Mouse (Mus musculus) heart, postnatal 10 days (tissue): ENCODE results near the gene Jph2. TPM values are rescaled to one million over a fixed set of nuclear protein-coding genes. Genes with fewer than 3 reads are reported as not detected.

ENCODE experiments used
- DNase-seq, 2 experiments: peaks; one replicate each; pipeline ENCODE4 v3.0.0; 2021
- intact Hi-C: fragments of 180-260 bp; cut with DNase I; formaldehyde crosslinking; loops from one replicate; pipeline ENCODE4 v1.15.1; 2025
- total RNA-seq, 2 experiments: library from RNA; stranded (reverse); gene quantifications; 2 replicates each; pipeline ENCODE4 v1.2.3; 2021

The Jph2 gene
- total RNA-seq: 100 to 1,000 TPM; 378 to 449 TPM

DNA sequence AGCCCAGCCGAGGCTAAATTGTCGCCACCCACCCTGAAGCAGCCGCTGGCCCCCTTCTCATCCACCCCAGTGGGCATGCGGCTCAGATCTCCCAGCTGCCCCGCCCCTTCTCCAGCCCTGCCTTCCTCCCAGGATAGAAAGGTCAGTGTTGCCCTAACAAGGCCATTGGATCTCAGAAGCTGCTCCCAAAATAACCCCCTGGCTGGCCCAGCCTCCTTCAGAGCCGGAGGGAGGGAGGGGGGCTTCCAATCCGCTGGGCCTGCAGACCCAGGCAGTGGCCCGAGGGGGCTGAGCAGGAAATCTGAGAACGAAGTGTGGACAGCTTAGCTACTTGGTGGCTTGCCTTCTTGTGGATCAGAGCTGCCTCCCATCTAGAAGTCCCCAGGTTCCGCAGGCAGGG lies at the start of gene Jph2:
TSS of gene Jph2 (minus strand) at position 89 of the 400 bp plus-strand sequence.
- peak; percentile 89 to 93 for DNase-seq
- intact Hi-C loops: no loop called here

DNA sequence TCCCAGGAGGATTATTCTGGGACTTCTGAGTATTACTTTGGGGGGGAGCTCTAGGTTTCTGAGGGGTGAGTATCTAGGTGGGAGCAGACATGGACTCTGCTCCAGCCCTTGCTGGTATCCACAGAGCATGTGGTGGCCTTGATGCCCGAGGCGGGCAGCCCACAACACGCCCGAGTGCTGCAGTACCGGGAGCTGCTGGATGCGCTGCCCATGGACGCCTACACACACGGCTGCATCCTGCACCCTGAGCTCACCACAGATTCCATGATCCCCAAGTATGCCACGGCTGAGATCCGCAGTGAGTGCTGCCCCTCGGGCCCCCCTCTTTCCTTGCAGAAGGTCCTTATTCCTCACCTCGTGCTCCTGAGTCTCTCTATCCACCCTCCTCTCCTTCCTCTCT lies 49.6 kb upstream of the Jph2 start:
- DNase-seq: no peak
- intact Hi-C loops: no loop called here

DNA sequence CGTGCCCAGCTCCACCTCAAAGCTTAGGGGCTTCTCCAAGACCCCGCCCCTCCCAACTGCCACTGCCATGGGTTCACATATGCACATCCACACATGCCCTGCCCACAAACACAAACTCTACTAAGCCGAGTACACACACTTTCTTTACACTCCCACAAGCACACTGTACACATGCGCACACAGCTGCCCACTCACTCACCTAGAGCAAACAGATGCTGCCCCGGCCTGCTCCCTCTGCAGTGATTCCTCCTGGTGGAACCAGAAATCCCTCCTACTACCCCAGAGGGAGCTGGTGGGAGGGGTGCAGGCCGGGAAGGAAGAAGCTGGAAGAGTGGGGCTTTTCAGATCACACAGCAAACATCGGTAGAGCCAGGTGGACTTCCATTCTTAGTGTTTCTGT lies 46.2 kb upstream of the Jph2 start:
- intact Hi-C loops: no loop called here
- DNase-seq: no peak

DNA sequence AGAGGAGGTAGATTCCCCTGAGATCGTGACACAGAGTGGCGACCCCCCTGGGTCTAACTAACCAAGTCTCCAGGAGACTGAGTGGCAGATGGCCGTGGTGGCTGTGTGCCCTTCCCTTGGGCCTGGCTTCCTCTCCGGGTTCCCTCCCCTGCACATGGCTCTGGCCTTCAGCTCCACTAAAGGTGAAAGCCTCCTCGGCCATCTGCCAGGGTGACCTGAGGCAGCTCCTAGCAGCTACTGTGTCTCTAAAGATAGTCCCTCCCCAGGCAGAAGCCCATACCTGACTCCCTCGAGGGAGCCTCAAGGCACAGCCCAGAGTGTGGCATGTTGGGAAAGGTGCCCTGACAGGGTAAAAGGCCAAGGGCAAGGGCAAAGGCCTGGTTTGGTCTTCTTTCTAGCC lies 45.8 kb upstream of the Jph2 start:
- DNase-seq: peak; percentile 50 to 58
- intact Hi-C loops: no loop called here

DNA sequence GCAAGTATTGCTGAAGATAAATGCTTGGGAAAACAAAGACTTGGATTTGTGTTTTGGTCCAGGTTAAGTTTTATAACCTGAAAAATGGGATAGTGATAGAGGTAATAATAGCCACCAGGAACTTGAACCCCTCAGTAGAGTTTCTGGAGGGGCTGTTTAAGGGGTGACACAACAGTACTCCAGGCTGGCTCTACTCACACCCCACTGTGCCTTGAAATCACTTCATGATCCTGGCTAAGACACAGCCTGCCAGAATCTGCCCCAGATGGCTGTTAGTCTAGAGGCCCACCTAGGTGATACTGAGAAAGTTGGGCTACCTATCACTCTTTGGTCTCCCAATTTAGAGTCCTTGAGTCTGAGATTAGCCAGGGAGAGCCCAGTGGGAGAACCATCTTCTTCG lies 41.7 kb upstream of the Jph2 start:
- no peak for DNase-seq
- intact Hi-C loops: no loop called here

DNA sequence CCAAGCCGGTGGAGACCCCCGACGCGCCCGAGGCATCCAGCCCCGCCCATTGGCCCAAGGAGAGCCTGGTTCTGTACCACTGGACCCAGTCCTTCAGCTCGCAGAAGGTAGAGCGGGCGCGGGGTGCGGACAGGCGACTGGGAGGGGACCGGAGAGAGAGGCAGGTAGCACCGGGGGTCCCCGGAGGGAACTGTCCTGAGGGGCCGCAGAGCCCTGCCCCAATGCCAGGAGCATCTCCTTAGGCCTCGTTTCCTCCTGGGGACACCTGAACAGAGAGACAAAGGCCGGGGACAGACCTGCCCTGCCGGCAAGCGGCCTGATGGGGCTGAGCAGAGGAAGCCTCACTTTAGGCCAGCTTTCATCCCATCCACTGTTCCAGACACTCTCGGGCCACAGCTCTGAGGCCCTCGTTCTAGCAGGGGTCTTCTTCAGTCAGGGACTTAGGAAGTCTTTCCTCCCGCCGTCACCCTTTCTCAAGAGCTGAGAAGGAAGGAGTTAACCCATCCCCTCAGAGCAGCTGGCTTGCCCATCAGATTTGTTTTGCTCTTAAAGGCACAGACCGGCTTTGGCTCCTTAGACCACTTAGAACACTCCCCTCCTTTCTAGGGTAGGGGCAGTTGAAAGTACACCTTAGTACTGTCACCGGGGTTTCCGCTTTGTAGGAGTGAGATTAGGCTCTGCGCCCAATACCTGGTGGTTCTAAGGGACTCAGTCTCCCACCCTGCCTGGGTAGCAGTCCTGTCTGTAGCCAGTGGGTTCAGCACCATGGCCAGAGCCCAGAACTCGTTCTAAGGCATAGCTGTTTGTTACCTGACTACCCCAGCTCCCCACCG lies 41.0 kb upstream of the Jph2 start:
- DNase-seq: peak; percentile 32 to 67
- intact Hi-C loops: no loop called here

DNA sequence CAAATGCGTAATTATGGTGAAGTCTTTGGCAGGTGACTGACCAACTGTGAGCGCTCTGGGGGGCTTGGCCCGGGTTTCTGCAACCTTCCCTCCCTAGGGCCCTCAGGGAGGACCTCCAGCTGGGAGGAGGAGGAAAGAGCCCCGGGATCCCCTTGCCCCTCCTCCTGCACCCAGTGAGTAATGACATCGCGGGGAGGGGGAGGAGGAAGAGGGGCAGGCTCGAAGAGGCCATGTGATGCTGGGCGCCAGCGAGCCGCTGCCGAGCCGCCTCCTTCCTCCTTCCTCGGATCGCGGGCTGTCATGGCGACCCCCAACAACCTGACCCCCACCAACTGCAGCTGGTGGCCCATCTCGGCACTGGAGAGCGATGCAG lies 40.4 kb upstream of the Jph2 start, which contains the start of gene Gdap1l1:
TSS of gene Gdap1l1 (plus strand) at position 231 of the 373 bp plus-strand sequence.
- DNase-seq: no peak
- intact Hi-C loops: no loop called here

DNA sequence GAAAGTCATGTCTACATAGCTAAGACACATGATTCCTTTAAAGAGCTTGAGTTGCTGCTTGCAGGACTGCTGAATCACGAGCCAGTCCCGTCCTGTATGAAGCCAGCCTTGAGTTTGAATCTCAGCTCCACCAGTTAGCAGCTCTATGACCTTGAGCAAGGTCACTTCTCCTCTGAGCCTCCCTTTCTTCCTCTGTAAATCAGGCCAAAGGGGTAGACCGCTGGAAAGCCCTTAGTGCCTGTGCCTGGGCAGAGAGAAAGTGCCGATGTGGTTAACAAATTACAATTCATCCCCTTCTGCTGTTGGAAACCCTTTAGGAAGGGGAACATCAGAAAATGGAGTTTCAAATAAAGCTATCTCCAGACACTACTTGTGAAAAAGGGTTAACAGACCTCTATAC lies 40.0 kb upstream of the Jph2 start:
- intact Hi-C loops: no loop called here

DNA sequence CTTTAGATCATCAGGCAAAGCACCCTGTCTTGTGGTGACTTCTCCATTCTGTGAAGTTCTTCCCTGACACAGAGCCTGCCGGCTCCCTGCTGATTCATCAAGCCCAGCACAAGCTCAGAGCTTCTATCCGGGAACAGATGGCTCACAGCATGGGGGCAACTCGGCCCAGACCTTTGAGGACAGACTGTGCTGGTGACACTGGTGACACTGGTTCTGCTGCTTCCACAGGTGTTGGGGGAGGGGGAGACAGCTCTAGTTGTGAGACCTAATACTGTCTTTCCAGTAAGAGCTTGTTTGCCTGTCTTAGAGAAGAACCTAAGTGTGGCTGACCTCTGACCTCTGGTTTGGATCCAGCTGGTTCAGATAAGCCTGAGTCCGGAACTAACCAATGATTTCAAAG lies 36.2 kb upstream of the Jph2 start:
- intact Hi-C loops: no loop called here
- no peak for DNase-seq

More for the DNA sequence above, 40.0 kb upstream of the Jph2 start:
- no peak for DNase-seq

DNA sequence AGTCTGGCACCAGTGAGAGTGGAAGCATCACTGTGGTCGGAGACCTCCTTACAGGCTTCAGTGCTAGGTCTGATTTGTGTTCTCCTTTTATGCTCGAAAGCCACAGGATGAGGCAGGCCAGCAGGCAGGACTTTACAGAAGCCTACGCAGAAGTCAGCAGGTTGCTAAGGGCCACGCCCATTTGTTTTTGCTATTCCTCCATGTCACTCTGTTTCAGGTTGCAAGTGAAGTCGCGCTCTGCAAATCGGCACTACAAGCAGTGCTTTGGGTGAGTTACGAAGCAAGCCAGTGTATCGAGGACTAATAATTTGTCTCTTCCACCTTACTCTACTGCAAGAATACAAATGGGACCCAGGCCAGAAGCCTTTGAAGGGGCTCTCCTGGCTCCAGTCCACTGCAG lies 33.5 kb upstream of the Jph2 start:
- DNase-seq: no peak
- intact Hi-C loops: no loop called here

DNA sequence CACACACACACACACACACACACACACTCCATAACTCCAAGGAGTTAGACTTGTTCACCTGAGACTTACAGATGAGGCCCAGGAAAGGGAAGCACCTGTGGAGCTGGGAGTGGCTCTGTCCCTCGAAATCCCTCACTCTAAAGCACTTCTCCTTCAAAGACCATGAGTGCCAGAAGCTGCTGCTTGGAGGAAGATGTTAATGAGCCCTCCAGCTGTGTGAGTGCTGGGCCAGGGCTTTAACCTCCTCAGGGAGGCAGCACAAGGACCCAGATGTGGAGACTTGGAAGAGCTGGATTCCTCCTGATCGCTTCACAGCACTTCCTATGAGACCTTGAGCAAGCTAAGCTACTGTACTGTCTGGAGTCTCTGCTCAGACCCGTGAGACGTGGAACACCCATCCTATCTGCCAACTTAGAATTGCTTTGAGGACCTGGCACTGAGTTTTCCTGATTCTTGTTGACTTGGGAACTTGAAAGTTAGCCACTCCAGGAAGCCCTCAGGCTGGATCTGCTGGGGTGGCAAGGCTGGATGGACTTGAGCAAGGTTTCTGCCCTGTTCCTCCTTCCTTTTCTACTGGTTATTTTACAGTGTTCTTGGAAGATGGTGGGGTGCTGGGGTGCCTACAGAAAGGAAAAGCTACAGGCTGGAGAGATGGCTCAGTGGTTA lies 30.7 kb upstream of the Jph2 start:
- intact Hi-C loops: no loop called here
- no peak for DNase-seq

DNA sequence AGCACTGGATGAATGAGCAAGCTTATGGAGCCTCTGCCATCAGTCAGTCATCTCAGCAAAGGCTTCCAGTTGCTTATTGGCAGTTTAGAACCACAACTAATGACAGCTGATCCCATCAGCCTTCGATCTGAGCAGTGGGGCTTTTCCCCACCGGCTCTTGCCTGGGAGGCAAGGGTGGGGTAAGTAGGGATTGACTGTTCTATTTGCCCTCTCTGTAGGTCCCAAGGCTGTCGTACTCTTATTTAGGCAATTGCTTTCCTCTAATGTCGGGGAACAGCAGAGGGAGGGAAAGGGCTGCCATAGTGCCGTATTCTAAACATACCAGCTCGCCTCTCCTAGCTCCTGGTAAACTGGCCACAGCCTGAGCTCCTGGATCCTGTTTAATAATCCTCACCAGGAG lies 26.8 kb upstream of the Jph2 start, which contains the start of gene Oser1:
TSS of gene Oser1 (minus strand) at position 101 of the 400 bp plus-strand sequence.
- no peak for DNase-seq
- intact Hi-C loops: no loop called here

DNA sequence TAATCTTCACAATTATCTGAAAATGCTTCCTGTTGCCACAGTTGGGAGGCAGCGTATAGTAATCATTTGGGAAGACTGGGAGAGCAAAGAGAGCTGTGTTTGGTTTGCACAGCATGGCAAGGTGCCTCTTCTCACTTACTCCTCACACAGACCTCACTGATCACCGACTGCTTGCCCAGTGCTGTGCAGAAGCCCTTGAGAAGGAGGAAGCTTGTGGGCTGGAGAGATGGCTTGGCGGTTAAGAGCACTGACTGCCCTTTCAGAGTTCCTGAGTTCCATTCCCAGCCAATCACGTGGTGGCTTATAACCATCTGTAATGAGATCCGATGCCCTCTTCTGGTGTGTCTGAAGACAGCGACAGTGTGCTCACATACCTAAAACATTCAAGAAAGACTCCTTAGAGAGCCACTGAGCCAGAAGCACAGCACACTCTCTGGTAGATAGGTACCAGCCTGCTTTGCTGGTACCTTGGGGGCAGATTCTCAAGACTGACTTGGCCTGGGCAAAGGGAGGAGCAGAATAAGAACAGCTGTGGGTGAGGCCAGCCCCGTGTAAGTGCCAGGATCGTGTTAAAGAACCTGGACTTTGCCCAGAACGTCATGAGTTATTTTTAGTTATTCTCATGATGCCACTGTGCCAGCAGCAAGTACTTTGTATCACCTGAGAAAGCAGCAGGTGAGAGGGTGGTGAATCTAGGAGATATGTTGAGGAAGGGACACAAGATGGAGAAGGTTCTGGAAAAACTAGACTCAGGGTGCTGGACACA lies 25.3 kb upstream of the Jph2 start:
- peak in 1 of 2 experiments; percentile 31 for DNase-seq
- intact Hi-C loops: no loop called here

DNA sequence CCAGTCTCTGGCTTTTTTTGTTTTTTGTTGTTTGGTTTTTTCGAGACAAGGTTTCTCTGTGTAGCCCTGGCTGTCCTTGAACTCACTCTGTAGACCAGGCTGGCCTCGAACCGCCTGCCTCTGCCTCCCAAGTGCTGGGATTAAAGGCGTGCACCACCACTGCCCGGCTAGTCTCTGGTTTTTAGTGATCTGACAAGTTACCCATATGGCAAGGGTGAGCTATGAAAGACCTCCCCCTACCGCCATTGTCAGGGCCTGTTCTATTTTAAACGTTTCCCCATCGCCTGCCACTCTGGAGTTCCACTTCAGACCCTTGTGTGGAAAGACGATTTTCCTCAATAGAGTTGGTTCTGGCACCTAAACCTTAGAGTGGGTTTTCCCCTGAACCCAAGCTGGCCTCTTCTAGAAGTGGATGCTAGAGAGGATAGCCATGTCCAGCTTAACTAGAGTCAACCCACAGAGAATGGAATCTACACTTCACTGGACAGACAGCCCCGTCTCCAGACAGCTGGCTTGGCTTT lies 22.6 kb upstream of the Jph2 start:
- intact Hi-C loops: no loop called here
- peak in 1 of 2 experiments; percentile 32 for DNase-seq

DNA sequence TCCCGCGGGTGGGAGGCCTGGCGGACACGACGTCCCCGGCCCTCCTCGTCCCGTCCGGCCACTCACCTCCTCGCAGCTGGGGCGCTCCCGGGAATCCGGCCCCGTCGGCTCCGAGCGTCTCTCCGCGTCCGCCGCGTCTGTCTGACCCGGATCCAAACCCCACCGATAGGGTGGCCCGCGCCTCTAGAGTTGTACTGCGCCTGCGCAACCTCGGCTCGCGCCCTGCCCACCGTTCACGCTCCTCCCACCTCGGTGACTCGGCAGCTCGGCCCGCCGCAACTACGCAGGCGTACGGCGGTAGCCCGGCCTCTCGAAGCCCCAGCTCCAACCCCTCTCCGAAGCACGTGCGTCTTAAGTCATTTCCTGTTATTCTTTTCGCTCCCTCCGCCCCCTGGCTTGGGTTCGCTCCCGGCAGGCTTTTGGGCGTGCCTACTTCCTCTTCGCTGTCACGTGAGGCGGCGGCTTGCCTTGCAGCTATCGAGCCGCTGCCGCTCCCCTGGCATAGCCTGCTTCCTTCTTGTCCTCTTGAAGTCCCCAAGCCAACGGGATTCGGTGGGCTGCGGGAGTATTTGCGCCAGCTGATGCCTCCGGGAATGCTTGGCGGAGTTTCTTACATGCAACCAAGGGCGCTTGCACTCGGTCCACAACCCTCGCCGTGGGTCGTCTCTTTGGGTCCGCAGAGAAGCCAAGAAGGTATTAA lies 21.7 kb upstream of the Jph2 start:
- intact Hi-C loops: loop anchor here (1.0 kb wide), 1 partner anchor 53 kb away; the partner anchor contains the start of gene Fitm2
- DNase-seq: peak; percentile 100

DNA sequence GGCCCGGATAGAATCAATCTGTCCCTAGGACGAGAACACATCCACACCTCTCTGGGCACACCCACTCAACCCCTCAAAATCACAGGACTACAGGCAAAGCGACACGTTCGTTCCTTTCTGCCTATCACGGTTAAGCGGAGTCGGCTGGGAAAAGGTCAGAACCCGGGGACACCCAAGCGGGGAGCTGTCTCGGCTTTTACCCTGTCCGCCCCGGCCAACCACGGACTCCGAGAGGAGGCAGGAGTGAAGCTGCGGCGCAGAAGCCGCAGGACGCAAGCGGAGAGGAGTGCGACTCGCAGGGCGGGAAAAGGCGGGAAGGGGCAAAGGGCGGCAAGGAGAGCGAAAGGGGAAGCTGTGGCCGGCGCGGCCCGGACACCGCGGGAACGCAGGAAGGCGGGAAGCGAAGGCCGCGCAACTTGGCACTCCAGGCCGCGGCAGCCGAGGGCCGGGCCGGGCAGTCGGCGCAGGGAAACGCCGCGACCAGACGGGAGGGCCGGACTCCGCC lies 21.1 kb upstream of the Jph2 start:
- DNase-seq: no peak
- intact Hi-C loops: loop anchor here (1.0 kb wide), 1 partner anchor 53 kb away; the partner anchor contains the start of gene Fitm2

DNA sequence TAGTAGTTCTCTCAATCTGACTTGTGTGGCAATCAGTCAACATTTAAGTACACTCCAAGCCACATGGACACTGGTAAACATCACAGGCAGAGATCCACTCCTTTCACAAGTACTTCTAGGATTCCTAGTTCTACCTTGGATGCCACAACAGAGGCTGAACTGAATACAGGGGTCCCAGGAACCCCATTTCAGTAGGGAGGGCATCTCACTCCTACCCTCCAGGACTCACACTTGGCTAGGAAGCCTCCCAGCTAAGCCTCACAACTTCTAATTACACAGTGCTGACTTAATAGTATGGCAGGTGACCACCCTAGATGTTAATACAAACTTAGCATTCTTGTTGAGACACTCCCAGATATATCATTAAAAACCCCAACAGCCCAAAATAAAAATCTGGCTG lies 20.0 kb upstream of the Jph2 start:
- DNase-seq: no peak
- intact Hi-C loops: no loop called here

DNA sequence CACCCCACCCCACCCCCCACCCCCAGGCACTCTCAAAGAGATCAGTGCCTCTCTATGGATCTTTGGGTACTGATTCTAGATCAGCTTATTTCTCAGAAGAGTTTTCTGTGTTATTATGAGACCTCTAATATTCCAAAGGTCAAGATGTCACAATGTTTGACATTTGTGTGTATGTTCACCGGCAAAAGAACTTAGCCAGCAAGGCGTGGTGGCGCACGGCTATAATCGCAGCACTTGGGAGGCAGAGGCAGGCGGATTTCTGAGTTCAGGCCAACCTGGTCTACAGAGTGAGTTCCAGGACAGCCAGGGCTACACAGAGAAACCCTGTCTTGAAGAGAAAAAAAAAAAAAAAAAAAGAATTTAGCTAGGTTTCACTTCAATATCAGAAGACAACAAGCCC lies 19.2 kb upstream of the Jph2 start:
- no peak for DNase-seq
- intact Hi-C loops: no loop called here

DNA sequence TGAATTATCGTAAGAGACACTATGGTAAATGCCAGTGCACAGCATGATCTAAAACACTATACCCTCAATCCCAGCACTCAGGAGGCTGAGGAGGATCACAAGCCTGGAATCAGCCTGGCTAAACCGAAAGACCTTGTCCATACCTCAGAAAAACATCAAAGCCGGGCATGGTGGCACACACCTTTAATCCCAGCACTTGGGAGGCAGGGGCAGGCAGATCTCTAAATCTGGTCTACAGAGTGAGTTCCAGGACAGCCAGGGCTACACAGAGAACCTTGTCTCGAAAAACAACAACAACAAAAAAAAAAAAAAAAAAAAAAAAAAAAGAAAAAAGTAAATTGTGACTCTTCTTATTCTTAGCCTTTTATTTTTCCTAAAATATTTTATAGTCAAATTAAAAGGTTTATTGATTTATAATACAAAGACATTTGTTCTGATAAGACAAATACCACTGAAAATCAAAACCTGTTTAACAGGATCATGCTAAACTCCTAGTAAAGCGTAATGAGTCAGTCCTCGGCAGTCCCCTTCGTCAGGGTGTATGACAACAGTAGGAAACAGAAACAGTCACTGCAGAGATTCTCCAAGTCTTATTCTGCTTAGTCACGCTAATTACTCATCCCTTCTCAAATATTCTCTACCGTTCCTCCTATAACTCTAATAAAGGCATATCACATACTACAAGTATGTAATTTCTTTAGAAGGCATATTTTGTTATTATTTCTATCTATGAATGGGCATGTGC lies 15.2 kb upstream of the Jph2 start:
- no peak for DNase-seq
- intact Hi-C loops: no loop called here
